Mouse (Mus musculus): ENCODE data around the gene Mylpf.
"Not testable (repeated sequence)": the region's sequence is repeated elsewhere in the genome, so short reads cannot be mapped to it uniquely, and the experiment has no call there.

The Mylpf gene

DNA sequence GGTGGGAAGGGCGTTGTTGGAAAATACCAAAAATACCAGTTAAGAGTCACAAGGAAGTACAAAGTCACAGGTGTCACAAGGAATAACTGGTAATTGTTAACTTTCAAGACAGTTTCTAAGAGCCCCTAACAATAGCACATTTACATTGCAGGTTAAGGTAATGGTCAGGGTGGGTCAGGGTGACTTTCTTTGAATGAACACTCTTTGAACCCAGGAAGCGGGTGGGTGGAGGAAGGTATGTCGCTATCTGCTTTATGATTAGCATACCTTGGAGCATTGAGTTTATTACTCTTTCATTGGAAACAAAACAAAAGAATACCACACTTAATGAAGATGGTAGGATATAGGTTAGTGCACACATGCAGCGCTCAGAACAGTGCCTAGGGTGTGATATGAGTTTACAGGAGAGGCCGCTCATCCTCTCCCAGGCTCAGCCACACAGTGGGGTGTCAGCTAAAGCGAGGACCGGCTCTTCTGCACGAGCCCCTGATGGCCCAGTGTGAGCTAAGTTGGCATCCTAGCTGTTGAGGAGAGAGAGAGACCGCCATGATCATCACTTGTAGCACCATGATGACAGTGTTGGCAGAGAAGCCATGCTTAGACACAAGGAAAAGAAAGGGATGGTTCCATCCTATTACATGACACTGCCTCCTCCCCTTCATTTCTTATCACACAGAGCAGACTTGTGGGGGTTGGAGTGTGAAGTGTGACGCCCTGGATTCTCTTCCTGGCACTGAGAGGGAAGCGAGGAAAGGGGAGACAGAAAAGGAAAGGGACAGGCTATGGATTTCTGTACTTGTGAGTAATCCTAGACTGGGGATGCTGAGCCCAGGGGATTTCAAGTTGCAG is 16.7 kb downstream of the Mylpf start:
- in situ Hi-C loops (cut with MboI, MseI), result no loop called here

DNA sequence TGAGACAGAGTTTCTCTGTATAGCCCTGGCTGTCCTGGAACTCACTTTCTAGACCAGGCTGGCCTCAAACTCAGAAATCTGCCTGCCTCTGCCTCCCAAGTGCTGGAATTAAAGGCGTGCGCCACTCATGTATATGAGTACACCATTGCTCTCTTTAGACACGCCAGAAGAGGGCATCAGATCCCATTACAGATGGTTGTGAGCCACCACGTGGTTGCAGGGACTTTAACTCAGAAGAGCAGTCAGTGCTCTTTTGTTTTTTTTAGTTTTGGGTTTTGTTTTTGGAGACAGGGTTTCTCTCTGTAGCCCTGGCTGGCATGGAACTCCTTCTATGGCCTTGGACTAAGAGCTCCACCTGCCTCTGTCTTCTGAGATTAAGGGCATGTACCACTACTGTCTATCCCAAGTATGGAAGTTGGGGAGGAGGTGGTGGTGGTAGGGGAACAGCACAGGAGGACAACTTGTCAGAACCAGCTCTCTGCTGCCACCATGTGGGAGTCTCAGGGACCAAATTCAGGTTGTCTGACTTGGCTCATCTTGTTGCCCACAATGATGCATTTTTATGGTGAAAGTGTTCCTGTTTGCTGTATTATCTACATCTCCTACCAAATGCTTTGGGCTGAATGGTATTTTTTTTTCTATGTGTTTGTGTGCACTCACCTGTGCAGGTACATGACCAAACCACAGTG is 20.1 kb downstream of the Mylpf start:
- in situ Hi-C loops (cut with MboI, MseI), result no loop called here

DNA sequence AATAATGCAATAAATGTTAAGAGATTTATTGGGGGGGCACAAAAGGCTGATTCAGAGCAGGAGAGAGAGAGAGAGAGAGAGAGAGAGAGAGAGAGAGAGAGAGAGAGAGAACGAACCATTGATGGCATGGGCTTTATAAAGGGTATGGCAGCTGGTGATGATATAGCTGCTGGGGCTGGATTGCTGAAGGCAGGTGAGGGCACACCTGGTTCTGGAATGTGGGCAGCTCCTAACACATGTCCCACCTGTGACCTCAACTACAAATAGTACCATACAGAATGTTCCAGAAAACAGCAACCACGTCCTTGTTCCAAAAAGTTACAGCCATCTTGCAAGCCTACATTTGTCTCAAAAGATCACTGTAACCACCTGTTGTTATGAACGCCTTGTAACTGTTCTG is 22.7 kb downstream of the Mylpf start:
- in situ Hi-C loops (cut with MboI, MseI), result no loop called here

DNA sequence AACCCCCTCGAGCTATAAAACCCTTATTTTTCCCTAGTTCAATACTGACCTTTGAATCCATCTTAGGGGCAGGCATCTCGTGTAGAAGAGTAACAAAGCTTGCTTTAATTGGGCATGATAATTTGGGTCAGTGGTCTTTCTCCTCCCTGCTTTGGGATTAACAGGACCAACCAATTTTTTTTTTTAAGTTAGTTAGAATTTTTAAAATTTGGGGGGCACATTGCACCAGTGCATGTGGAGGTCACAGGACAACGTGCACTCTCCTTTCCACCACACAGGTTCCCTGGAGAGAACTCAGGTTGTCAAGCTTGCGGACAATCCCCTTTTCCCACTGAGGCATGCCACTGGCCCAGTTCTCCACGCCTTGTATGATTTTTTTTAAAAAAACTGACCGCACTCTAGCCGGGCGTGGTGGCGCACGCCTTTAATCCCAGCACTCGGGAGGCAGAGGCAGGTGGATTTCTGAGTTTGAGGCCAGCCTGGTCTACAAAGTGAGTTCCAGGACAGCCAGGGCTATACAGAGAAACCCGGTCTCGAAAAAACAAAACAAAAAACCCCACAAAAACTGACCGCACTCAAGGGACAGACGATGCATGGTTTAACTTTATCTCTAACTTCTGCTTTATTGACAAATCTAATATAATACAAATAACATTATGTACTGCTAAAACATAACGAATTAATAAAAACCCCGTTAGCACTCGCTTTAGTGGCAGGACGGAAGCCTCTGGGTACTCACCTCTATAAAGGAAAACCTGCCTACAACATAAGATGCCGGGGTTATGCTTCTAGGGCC is 23.3 kb downstream of the Mylpf start:
- in situ Hi-C loops (cut with MboI, MseI), result no loop called here

DNA sequence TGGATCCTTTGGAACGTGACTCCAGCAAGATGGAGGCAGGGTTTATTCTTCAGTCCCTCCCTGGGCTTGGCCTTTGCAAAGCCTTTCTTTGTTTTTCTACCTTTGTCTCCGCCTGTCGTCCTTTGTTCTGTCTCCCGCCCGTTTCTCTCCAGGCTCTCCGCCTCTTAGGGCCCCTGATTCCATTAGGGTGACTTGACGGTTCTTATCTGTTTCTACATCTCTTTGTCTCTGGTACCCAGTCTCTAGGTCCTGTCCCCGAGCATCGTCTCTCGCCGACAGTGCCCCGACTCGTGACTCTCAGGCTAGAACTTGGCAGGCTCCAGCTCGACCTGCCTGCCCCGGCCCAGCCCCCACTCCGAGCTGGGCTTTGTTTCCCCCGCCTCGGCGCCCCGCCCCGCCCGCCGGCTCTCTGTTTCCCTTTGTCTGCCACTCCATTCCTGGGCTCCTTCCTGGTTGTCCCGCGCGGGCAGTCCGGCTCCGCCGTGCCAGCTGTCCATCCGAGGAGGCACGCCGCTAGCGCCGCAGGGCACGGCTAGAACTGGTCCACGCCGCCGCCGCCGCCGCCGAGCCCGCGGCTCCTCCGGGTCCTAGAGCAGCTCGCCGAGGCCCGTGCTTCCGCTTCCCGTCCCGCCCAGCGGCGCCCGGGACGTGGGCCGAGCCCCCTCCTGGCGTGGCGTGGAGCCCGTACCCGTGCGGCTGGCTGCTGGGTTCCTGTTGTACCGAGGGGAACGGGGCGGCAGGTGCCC is 24.1 kb downstream of the Mylpf start, which contains the start of the genes Zfp553 and Sept1:
Zfp553 (plus strand) TSS at position 440 of the 746 bp plus-strand sequence.
Sept1 (minus strand) TSS at position 509 of the 746 bp plus-strand sequence.
- in situ Hi-C loops (cut with MboI, MseI), result no loop called here

DNA sequence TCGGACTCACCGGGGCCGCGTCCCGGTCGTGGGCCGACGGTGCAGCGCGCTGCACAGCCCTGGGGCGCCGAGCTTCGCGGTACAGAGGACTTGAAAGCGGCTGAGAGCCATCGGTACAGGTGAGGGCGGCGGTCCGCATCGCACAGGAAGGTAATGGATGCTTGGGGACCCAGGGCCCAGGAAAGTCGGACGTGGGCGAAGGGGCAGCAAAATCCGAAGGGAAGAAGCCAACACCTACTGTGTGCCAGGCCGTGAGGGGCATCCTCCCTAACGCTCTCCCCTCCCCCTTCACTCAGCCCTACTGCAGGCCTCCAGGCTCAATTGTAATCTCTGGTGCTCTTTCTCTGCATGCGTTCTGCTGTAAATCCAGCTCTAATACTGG is 24.7 kb downstream of the Mylpf start:
- in situ Hi-C loops (cut with MboI, MseI), result no loop called here

DNA sequence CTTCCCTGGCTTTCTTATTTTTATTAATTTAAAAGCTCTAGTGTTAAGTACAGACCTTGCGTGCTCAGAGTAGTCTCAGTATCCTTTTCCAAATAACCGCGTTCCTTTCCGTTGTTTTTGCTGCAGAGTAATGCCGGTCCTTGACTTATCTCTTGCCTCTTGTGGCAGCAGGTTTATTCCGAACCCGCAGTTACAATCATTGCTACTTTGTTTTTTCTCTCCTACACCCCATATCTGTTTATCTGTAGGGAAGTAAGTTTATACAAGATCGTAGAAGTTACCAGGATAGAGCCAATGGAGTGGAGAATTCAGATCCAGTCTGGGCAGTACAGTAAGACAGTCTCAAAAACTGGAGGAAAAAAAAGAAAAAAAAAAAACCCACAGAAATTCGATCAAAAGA is 25.1 kb downstream of the Mylpf start:
- in situ Hi-C loops (cut with MboI, MseI), result no loop called here

DNA sequence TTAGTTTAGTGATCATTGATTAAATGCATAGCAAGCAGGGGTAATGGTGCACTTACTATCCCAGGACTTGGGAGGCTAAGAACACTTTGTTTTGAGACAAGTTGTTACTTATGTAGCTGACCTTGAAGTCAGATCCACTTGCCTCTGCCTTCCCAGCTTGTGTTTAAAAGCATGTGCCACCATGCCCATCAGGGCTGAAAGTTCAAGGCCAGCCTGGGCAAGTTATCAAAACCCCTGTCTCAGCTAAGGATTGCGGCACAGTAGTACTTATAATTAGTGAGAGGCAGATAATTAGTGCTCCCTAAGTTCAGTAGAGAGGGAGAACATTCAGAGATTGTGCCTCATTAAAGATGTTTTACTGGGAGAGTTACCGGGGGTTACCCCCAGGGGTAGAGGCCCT is 26.1 kb downstream of the Mylpf start:
- in situ Hi-C loops (cut with MboI, MseI), result no loop called here

DNA sequence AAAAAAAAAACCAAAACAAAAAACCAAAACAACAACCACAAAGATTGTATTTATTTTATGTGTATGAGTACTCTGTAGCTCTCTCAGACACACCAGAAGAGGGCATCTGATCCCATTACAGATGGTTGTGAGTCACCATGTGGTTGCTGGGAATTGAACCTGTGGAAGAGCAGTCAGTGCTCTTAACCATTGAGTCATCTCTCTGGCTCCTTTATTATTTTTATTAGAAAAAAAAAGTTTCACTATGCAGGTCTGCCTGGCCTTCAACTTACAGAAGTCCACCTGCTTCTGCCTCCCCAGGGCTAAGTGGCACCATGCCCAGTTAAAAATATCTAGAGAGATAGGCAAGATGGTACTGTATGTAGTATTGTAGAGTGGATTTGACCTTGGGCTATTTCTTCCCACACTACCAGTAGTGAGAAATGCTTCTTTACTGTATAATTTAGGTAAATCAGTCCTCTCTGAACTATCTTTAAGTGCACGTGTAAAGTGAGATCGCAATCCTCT is 34.7 kb downstream of the Mylpf start:
- in situ Hi-C loops (cut with MboI, MseI), result no loop called here

DNA sequence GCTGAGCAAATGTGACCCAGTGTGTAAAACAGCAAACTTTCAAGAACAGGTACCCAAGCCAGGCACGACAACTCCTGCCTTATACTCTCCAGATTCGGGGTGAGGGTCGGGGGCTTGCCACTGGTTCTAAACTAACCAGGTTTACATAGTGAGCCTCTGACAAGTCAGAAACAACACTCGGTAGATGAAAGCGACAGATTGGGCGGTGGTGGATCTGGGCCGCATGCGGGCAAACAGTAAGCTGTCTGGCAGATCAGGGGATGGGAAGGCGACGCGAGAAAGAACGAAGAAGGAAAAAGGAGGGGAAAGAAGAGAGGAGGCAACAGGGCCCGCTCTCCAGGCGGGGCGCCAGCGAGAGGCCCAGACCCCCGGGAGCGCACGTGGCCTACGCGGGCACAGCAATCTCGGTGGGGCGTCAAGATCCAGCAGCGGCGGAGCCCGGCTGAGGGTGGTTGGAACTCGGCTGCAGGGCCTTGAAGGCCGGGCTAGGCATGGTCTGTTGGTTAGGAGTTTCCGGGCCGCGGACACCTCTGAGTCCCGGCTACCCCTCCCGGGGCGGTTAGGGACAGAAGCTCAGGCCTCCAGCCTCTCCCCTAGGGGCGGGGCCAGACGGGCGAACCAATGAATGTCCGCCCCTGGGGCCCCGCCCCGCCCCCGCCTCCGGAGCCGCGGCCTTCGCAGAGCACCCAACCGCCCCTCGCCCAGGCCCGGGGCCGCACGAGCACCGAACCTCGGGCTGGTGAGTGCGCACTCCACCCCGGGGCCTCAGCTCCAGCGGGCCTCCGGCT is 35.4 kb downstream of the Mylpf start, which contains the start of gene Zfp771:
Zfp771 (plus strand) TSS at position 405 of the 788 bp plus-strand sequence.
- in situ Hi-C loops (cut with MboI, MseI), result no loop called here

DNA sequence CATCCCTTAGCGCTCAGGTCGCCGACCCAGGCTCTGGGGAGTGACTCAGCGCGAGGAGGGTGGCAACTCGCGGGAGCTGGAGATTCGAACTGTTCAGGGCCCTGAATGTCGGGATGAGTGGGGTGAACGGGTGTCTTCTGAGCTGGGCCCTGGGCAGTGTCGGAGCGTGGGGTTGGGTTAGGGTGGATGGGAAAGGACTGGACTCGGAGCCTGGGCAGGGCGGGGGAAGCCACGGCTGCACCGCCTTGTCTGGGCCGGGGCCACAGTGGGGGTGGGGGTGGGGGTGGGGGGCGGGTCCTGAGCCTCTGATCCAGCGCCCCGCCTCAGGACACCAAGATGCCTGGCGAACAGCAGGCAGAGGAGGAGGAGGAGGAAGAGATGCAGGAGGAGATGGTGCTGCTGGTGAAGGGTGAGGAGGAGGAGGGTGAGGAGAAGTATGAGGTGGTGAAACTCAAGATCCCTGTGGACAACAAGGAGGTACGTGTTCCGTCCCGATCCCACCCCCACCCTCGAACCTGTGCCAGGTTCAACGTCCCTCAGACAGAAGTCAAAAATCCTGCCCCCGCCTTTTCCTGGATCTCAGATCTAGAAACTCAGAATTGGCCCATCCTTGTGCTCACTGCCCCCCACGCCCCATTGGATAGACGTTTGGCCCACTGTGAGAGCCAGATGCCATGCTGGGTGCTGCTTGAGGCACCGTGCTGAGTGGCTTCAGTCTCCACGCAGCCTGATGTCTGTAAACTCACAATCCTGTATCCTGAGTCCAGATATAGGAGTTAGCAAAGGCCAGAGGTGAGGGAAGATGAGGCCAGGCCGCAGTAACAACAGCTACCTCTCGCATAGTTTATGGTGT is 36.2 kb downstream of the Mylpf start:
- in situ Hi-C loops (cut with MboI, MseI), result no loop called here

DNA sequence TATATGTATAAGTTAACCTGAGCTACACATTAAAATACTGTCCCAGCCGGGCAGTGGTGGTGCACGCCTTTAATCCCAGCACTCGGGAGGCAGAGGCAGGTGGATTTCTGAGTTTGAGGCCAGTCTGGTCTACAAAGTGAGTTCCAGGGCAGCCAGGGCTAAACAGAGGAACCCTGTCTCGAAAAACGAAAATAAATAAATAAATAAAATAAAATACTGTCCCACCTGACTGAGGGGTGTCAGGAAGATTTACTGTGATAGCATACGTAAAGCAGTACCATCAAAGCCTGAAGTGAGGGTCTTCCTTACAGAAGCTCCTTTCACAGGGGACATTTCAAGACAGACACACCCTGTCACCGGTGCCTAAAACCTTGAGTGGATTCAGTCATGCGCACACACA is 41.8 kb downstream of the Mylpf start:
- in situ Hi-C loops (cut with MboI, MseI), result not testable (repeated sequence)

DNA sequence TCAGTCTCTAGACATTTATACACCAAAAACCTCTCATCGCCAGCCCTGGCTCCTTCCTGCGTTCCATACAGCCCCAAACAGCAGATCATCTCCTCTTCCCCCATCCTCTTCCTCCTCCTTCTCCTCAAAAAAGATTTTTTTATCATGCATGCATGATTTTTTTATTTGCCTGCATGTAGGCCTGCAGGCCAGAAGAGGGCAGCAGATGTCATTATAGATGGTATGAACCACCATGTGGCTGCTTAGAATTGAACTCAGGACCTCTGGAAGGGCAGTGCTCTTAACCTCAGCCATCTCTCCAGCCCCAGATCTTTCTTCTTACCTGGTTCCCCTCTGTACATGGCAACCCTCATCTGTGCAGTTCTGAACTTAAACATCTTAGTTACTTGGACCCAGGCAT is 43.7 kb downstream of the Mylpf start:
- in situ Hi-C loops (cut with MboI, MseI), result no loop called here

DNA sequence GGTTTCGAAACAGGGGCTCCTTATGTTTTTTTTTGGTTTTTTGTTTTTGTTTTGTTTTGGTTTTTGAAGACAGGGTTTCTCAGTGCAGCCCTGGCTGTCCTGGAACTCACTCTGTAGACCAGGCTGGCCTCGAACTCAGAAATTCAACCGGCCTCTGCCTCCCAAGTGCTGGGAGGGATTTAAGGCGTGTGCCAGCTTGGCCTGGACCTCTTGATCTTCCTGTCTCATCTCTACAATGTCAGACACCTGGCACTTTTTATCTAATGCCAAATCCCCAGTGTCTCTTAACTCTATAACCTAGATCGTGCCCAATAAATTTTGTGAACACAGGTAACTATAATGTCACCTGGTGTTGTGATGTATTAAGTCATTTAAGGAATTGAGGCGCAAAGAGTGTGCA is 44.7 kb downstream of the Mylpf start:
- in situ Hi-C loops (cut with MboI, MseI), result no loop called here

DNA sequence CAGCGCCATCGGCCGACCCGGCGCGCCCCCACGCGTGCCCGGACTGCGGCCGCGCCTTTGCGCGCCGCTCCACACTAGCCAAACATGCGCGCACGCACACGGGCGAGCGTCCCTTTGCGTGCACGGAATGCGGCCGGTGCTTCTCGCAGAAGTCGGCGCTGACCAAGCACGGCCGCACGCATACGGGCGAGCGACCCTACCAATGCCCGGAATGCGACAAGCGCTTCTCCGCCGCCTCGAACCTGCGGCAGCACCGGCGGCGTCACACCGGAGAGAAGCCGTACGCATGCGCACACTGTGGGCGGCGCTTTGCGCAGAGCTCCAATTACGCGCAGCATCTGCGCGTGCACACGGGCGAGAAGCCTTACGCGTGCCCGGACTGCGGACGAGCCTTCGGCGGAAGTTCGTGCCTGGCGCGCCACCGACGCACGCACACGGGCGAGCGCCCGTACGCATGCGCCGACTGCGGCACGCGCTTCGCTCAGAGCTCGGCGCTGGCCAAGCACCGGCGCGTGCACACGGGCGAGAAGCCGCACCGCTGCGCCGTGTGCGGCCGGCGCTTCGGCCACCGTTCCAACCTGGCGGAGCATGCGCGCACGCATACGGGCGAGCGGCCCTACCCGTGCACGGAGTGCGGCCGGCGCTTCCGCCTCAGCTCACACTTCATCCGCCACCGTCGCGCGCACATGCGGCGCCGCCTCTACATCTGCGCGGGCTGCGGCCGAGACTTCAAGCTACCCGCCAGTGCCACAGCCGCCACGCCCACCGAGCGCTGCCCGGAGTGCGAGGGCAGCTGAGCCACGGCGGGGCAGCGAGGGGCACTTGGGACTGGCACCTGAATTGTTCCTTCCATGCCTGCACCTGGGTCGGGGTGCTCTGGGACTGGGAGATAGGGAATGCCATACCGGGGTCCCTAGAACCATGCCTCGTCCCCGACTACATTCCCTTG is 45.4 kb downstream of the Mylpf start:
- in situ Hi-C loops (cut with MboI, MseI), result no loop called here

DNA sequence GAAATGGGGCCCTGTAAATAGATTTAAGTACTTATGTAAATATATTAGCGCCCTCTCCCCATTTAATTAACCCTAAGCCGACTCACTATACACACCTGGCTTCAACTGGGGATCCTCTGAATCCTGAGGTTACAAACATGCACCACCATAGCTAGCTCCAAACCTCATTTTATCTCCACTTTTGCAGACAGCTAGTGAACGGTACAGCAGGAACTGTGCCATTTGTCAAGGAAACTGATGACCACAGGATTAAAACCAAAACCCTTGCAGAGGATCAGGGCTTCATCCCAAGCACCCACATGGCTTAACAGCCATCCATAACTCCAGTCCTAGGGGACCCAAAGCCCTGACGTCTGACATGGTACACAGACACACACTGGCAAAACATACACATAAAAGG is 46.3 kb downstream of the Mylpf start:
- in situ Hi-C loops (cut with MboI, MseI), result no loop called here

DNA sequence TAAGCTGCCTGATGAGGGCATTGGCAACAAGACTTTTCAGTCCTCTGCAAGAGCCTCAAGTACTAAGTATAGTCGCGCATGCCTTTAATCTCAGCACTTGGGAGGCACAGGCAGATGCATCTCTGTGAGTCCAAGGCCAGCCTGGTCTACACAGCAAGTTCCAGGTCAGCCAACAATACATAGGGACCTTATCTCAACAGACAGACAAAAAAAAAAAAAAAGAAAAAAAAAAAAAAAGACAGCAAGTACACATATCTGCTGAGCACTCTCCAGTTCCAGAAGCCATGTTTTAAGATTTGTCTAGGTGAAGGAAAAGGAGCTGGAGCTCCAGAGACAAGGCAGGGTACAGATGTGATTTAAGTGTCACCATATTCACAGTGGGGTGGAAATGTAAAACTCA is 47.3 kb downstream of the Mylpf start:
- in situ Hi-C loops (cut with MboI, MseI), result no loop called here

DNA sequence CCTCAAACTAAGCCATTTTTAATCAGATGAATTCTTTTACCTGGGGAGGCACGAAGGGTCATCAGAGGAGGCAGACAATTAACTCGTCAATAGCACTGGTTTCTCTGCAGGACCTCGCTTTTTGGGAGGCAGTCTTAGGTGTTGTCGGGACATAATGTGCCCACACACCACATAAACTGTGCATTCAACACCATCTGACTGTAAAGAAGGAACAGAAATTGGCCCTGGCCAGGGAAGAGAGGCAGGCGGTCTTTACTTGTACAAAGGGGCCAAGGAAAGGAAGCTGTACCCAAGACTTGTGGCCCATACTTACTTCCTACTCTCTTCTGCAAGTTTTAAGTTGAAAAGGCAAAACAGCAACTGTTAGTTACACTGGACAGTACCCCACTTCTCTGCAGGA is 47.8 kb downstream of the Mylpf start:
- in situ Hi-C loops (cut with MboI, MseI), result no loop called here

Data from regulatory T cell (primary cell).